Mouse (Mus musculus) lung, adult 2 months (tissue): ENCODE data around the gene Dnah6.

Experiments
- CTCF ChIP-seq: fragments of 200-500 bp; IDR thresholded peaks from 2 replicates; pipeline ENCODE4 v1.5.1; 2011; ENCODE audit warnings: mild to moderate bottlenecking, low read length, control low read depth; ENCODE audit not compliant: insufficient read depth
- POLR2A ChIP-seq: fragments of 200-500 bp; IDR thresholded peaks from 2 replicates; pipeline ENCODE4 v1.6.1; 2011; ENCODE audit warnings: low read depth, mild to moderate bottlenecking, control low read depth, low read length, borderline replicate concordance; ENCODE audit errors: extremely low read depth

GRCm38 (mm10) chr6:73026898-73027297 lies 194.6 kb downstream of the Dnah6 start:
- no peak for TF ChIP-seq CTCF
- TF ChIP-seq POLR2A = no peak
